Mouse (Mus musculus) spleen, adult 2 months (tissue): ENCODE measurements around the gene Olfr1269. TPM values are rescaled to one million over a fixed set of nuclear protein-coding genes. Genes with fewer than 3 reads are reported as not detected.

ENCODE experiments used
- DNase-seq, 2 experiments: peaks; one replicate each; pipeline versions ENCODE4 v3.0.0 to v3.0.0-alpha.2; 2012 to 2021; ENCODE audit warnings: low spot score in 2 of 2, low read depth in 1 of 2
- H3K27ac ChIP-seq: fragments of 200-500 bp; 2 replicates; pipeline ENCODE4 v1.5.1; 2012; ENCODE audit warnings: low read length, inconsistent platforms; ENCODE audit not compliant: insufficient read depth
- H3K27me3 ChIP-seq: fragments of 200-500 bp; 2 replicates; pipeline ENCODE4 v1.6.1; 2012; ENCODE audit warnings: mild to moderate bottlenecking, moderate library complexity, low read length, inconsistent platforms; ENCODE audit not compliant: control insufficient read depth, insufficient read depth
- H3K36me3 ChIP-seq: fragments of 200-500 bp; 2 replicates; pipeline ENCODE4 v1.6.1; 2012; ENCODE audit warnings: mild to moderate bottlenecking, low read length, inconsistent platforms; ENCODE audit not compliant: control insufficient read depth, insufficient read depth
- H3K4me1 ChIP-seq: fragments of 200-500 bp; 2 replicates; pipeline ENCODE4 v1.6.1; 2011; ENCODE audit warnings: inconsistent platforms; ENCODE audit not compliant: control insufficient read depth, insufficient read depth, insufficient read length
- H3K4me3 ChIP-seq: fragments of 200-500 bp; 2 replicates; pipeline ENCODE4 v1.5.1; 2011; ENCODE audit warnings: mild to moderate bottlenecking, inconsistent platforms; ENCODE audit not compliant: insufficient read depth, insufficient read length; ENCODE audit errors: extremely low read depth
- CTCF ChIP-seq: fragments of 200-500 bp; IDR thresholded peaks from 2 replicates; pipeline ENCODE4 v1.5.1; 2011; ENCODE audit warnings: mild to moderate bottlenecking, inconsistent platforms; ENCODE audit not compliant: insufficient read depth, insufficient read length, insufficient replicate concordance; ENCODE audit errors: extremely low read depth
- POLR2A ChIP-seq: fragments of 200-500 bp; IDR thresholded peaks from 2 replicates; pipeline ENCODE4 v1.6.1; 2011; ENCODE audit warnings: low read depth, low read length, inconsistent platforms
- WGBS: fragments of 180-500 bp; shearing (Covaris S2); methylation state at CpG from one replicate; pipeline ENCODE4 v1.1.7; 2018; 5-methylcytosine and 5-hydroxymethylcytosine counted together
- polyA plus RNA-seq: library from polyadenylated mRNA; depleted of rRNA; stranded (reverse); fragments of >200 nt; gene quantifications from 2 replicates; pipeline ENCODE4 v1.2.3, GENCODE M21; 2012; rRNA removed

Gene Olfr1269
- not detected in 2 replicates for polyA plus RNA-seq

DNA sequence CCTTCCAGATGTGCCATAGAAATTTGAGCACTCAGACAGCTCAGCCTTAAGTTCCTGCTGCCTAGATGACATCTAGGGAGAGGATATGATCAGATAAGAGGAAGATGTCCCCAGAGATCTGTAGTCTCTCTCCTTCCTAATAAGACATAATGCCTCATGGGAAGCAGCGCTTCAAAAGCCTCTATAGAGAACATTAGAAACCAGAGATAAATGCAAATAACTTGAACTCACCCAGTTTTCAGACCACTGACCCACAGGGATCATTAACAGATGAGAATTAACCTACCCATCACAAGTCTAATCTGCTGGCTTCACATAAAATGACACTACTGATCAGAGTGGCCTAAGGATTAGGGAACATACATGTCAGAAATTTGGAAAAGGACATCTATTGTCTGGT, at the start of gene Olfr1269:
Gene Olfr1269 (minus strand): TSS at position 101 of the 400 bp plus-strand sequence.
- 97% methylated on average over 1 of the region's 1 CpGs for WGBS
- Histone ChIP-seq H3K27me3 (no peaks in the 10 kb centered on the region), H3K27ac (no peak within 1 kb of the TSS), H3K4me1 (no peaks in the 10 kb centered on the region), H3K36me3 (no peaks in the 10 kb centered on the region), H3K4me3 (no peak within 1 kb of the TSS)
- no peak for DNase-seq
- no peak for TF ChIP-seq POLR2A
- no peak for TF ChIP-seq CTCF

DNA sequence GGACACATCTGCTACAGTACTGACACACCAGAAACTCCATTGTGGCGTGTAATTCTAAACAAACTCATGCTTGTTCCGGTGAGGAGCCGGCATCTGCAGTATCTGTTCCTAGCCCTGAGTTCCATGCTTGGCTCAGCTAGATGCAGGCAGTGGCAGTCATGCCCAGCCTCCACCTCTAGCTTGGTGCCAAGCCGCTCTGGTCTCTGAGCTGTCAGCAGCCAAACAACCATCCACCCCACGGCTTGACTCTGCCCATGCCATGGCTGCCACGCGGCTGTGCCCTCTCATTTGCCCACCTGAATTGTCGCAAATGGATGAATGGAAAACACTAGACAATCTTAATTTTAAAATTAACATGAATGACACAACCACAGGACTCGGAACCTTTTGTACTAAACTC, 32.7 kb upstream of the Olfr1269 start:
- DNase-seq: no peak
- no peak overlapping the region for H3K27ac ChIP-seq
- H3K4me3 ChIP-seq: no peak overlapping the region
- H3K36me3 ChIP-seq: no peaks in the 10 kb centered on the region
- TF ChIP-seq CTCF (no peak), POLR2A (no peak)
- WGBS: 90% methylated on average over 9 of the region's 9 CpGs
- H3K27me3 ChIP-seq: no peaks in the 10 kb centered on the region
- no peaks in the 10 kb centered on the region for H3K4me1 ChIP-seq

DNA sequence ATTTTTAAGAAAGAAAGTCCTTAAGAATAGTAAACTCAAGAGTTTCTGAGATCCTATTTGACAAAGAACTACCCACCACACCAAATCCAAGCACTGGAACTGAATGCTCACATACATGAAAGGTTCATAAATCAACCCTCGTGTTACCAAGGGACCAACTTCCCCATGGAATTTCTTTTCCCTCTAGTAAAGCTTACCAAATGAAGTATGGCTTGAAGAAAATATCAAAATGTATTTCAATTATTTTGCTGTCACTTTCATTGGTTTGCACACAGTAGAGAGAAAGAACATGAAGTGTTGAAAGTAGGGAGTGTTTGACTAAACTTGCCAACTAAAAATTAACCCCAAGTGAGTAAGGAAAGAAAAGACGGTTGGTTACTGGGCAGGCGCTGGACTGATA, 31.8 kb upstream of the Olfr1269 start, which contains the start of gene Olfr1270:
Gene Olfr1270 (minus strand): TSS at position 101 of the 400 bp plus-strand sequence.
- Histone ChIP-seq H3K36me3 (no peaks in the 10 kb centered on the region), H3K4me3 (no peak within 1 kb of the TSS), H3K4me1 (no peaks in the 10 kb centered on the region), H3K27me3 (no peaks in the 10 kb centered on the region), H3K27ac (no peak within 1 kb of the TSS)
- TF ChIP-seq POLR2A (no peak), CTCF (no peak)
- WGBS: 79% methylated on average over 3 of the region's 3 CpGs
- DNase-seq: no peak

DNA sequence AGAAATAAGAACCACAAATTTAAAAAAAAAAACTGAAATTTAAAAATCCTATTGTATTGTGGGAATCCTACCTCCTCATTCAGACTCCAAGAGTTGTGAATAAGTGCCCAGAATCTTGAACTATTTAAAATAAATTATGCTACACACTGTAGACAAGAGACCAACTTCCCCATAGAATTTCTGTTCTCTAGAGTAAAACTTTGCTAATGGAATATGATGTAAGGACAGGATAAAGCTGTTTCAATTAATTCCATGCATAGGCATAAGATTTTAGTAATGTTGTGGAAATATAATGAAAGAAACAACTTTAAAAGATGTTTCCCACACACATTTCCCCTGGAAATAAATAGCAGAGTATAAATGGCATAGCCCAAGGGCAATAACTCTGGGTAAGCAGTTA, 21.0 kb upstream of the Olfr1269 start, which contains the start of gene Olfr32:
Gene Olfr32 (minus strand): TSS at position 101 of the 400 bp plus-strand sequence.
- Histone ChIP-seq H3K4me3 (no peak within 1 kb of the TSS), H3K27ac (no peak within 1 kb of the TSS), H3K4me1 (no peaks in the 10 kb centered on the region), H3K27me3 (no peaks in the 10 kb centered on the region), H3K36me3 (no peaks in the 10 kb centered on the region)
- no peak for DNase-seq
- TF ChIP-seq POLR2A: no peak
- TF ChIP-seq CTCF: no peak

DNA sequence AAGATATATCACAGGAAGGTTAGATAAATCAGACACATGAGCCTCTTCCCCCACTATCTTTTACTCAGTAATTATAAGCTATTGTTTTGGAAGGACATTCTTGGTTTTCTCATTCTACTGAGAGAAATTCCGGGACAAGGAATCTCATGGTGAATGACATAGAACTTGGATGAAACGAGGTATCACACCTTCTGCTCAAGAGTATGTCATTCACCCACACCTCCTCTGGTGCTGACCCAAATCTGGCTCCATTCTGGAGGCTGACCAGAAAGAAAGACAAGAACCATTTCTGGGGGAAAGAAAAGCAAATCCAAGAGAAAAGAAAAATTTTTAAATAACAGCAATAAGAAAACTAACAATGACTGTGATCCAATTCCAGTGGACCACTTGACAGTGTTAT, 51.1 kb downstream of the Olfr1269 start:
- TF ChIP-seq CTCF (no peak), POLR2A (no peak)
- H3K4me3 ChIP-seq: no peak overlapping the region
- H3K36me3 ChIP-seq: no peaks in the 10 kb centered on the region
- DNase-seq: no peak
- no peaks in the 10 kb centered on the region for H3K27me3 ChIP-seq
- 79% methylated on average over 2 of the region's 2 CpGs for WGBS
- no peak overlapping the region for H3K27ac ChIP-seq
- H3K4me1 ChIP-seq: no peaks in the 10 kb centered on the region

Other genes starting within 250 kb of the Olfr1269 start
- gene Olfr1257, start 243.0 kb downstream of the Olfr1269 start, polyA plus RNA-seq: not detected in 2 replicates
- not detected in 2 replicates for gene Olfr1258, start 194.1 kb downstream of the Olfr1269 start, polyA plus RNA-seq
- not detected in 2 replicates for gene Olfr1259, start 172.7 kb downstream of the Olfr1269 start, polyA plus RNA-seq
- gene Olfr1260, start 147.1 kb downstream of the Olfr1269 start, polyA plus RNA-seq: not detected in 2 replicates
- gene Olfr1261, start 130.2 kb downstream of the Olfr1269 start, polyA plus RNA-seq: not detected in 2 replicates
- gene Olfr1262, start 121.3 kb downstream of the Olfr1269 start, polyA plus RNA-seq: not detected in 2 replicates
- not detected in 2 replicates for gene Olfr1263, start 109.3 kb downstream of the Olfr1269 start, polyA plus RNA-seq
- gene Olfr1264, start 95.8 kb downstream of the Olfr1269 start, polyA plus RNA-seq: not detected in 2 replicates
- not detected in 2 replicates for gene Olfr1265, start 86.1 kb downstream of the Olfr1269 start, polyA plus RNA-seq
- gene Olfr140, start 57.8 kb downstream of the Olfr1269 start, polyA plus RNA-seq: not detected in 2 replicates
- gene Olfr32, start 20.9 kb upstream of the Olfr1269 start, polyA plus RNA-seq: not detected in 2 replicates
- not detected in 2 replicates for gene Olfr1270, start 31.7 kb upstream of the Olfr1269 start, polyA plus RNA-seq
- not detected in 2 replicates for gene Olfr1506, start 103.1 kb upstream of the Olfr1269 start, polyA plus RNA-seq
- not detected in 2 replicates for gene Olfr142, start 136.2 kb upstream of the Olfr1269 start, polyA plus RNA-seq
- gene Olfr1271, start 149.6 kb upstream of the Olfr1269 start, polyA plus RNA-seq: not detected in 2 replicates
- gene Olfr1272, start 171.4 kb upstream of the Olfr1269 start, polyA plus RNA-seq: not detected in 2 replicates
- gene Gm13769, start 200.8 kb upstream of the Olfr1269 start, polyA plus RNA-seq: not detected in 2 replicates